Mouse (Mus musculus) liver, adult 2 months (tissue): ENCODE measurements around the gene Plbd1.

Experiments used
- CTCF ChIP-seq: fragments of 200-500 bp; IDR thresholded peaks from 2 replicates; pipeline ENCODE4 v1.5.1; 2011; ENCODE audit warnings: low read depth, low read length, control low read depth
- POLR2A ChIP-seq: fragments of 200-500 bp; IDR thresholded peaks from 2 replicates; pipeline ENCODE4 v1.6.1; 2011; ENCODE audit warnings: low read length, control low read depth; ENCODE audit not compliant: insufficient read depth; ENCODE audit errors: extremely low read depth

- TF ChIP-seq CTCF (no peak), POLR2A (no peak)
Observed at GRCm38 (mm10) chr6:136633719-136634118, 28.0 kb downstream of the Plbd1 start.
